Mouse (Mus musculus) frontal cortex, postnatal 25 days (tissue): ENCODE measurements around the gene Ank3.
"Not testable (repeated sequence)": the region's sequence is repeated elsewhere in the genome, so short reads cannot be mapped to it uniquely, and the experiment has no call there.

Experiments
- DNase-seq, 2 experiments: peaks; one replicate each; pipeline ENCODE4 v3.0.0; 2022; ENCODE audit warnings: low spot score in 2 of 2

The Ank3 gene

GRCm38 (mm10) chr10:69398763-69399590 lies at the start of gene Ank3:
TSS of gene Ank3 (plus strand) at chr10:69398773.
- DNase-seq = no peak

GRCm38 (mm10) chr10:69351071-69351841 lies 47.3 kb upstream of the Ank3 start:
- no peak for DNase-seq

GRCm38 (mm10) chr10:69351842-69352211 lies 46.7 kb upstream of the Ank3 start:
- no peak for DNase-seq

GRCm38 (mm10) chr10:69352212-69353085 lies 46.1 kb upstream of the Ank3 start, which contains the start of gene Cdk1:
TSS of gene Cdk1 (minus strand) at chr10:69352938.
- peak; percentile 83 to 90 for DNase-seq

- DNase-seq = not testable (repeated sequence)
Observed at GRCm38 (mm10) chr10:69353086-69353479, 45.5 kb upstream of the Ank3 start.

DNA sequence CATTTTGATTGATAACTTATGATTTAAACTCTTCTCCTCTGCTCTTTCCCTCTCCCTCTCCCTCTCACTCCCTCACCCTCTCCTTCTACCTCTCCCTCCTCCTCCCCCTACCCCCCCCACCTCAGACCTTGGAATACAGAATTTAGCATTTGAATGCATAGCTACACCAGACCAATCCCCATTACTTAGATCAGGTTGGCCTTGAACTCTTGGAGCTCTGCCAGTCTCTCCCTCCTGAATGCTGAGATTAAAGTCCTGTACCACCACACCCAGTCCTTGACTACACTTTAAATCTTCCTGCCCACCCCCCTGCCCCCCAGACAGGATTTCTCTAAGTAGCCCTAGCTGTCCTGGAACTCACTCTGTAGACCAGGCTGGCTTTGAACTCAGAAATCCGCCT lies 38.9 kb upstream of the Ank3 start:
- no peak for DNase-seq

DNA sequence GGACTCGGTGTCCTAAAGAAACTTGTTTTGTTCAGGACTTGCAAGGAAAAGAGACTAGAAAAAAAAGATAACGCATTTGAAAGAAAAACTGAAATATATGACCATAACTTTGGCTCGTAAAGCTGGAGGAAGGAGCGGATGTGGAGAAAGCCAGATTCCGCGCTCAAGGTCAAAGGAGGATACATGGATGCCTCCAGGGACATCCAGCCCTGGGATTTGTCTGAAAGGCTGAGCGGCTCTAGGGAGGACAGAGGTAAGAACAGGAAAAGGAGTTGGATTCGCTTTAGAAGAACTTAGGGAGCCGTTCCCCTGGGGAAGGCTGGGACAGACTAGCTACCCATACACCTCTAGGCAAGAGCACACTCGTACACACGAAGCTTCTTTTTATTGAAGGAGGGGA lies 32.4 kb upstream of the Ank3 start:
- no peak for DNase-seq

GRCm38 (mm10) chr10:69366877-69367387 lies 31.6 kb upstream of the Ank3 start:
- no peak for DNase-seq

- DNase-seq = no peak
Observed at GRCm38 (mm10) chr10:69369321-69369720, 29.3 kb upstream of the Ank3 start.

- DNase-seq = peak in 1 of 2 experiments; percentile 14
Observed at GRCm38 (mm10) chr10:69371441-69371840, 27.1 kb upstream of the Ank3 start.

- DNase-seq = no peak
Observed at GRCm38 (mm10) chr10:69372061-69372460, 26.5 kb upstream of the Ank3 start.

DNA sequence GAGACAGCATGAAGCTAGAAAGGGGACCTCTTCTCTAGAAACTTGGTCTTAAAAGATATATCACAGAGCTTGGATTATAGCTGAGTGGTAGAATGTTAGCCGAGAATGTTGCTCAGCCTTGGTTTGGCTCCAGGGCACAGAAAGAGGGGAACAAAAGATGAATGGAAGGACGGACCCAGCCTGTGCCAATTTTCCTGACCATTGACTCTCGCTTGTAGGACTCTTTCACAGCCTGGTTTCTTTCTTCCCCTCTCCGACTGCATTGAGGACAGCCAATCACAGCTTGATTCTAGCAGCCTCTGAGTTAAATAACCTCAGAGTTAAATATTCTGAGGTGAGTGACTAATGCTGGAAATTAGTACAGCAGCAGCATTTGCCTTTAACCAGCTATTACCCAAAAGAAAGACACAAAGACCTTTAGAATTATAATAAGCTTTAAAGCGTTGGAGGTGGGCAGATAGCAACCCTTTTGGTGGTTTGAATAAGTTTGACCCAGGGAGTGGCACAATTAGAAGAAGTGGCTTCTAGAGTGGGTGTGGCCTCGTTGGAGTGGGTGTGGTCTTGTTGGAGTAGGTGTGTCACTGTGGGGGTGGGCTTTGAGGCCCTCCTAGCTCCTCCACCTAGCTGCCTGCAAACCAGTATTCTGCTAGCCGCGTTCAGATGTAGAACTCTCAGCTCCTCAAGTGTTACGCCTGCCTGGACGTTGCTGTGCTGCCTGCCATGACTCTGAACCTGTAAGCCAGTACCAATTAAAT lies 24.6 kb upstream of the Ank3 start:
- DNase-seq = no peak

DNA sequence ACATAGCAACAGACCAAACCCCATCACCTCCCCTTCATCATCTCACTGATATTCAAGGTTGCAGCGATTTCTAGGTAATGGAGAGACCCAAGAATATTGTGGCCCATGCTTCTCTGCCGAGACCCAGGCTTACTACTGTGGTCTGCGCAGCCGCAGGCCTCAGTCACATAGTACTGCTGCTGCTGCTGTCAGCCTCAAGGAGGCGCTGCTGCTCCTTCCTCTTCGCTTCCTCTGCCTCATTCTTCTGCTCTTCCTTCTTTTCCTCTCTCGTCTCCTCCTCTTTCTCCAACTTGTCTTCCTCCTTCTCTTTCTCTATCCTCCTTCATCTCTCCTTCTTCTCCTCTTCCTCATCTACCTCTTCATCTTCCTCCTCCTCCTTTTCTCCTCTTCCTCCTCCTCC lies 23.4 kb upstream of the Ank3 start:
- no peak for DNase-seq

DNA sequence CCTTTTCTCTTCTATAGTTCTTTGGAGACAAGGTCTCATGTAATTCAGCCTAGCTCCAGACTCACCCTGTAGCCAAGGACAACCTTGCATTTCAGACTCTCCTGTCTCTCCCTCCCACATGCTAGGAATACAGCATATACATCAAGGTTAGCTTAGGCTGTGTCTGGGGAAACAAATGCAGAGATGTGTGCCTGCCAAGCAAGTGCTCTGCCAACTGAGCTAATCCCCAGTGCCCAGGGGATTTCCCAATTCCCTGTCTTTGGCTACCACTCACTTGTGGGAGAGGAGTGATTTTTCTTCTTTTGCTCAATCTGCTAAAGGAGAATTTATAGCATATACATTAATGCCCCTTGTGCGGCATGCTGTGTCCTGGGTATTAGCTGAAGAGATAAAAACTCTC lies 15.4 kb upstream of the Ank3 start:
- DNase-seq = no peak

DNA sequence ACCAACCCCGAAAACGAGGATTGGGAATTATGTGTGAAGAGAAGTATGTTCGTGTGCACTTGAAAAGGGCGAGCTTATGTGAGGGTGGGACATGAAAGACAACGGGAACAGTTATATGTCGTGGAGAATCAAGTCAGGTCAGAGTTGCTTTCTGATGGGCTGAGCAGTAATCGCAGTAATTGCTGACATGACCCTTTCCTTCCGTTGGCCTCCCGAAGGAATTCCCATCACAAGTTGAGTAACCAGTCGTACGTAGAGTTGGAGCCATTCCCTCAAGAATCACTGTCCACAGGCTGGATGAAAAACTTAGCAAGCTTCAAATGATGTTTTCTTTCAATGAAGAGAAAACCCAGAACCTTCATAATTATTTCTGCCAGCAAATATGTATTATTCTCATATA lies 13.9 kb upstream of the Ank3 start:
- no peak for DNase-seq

DNA sequence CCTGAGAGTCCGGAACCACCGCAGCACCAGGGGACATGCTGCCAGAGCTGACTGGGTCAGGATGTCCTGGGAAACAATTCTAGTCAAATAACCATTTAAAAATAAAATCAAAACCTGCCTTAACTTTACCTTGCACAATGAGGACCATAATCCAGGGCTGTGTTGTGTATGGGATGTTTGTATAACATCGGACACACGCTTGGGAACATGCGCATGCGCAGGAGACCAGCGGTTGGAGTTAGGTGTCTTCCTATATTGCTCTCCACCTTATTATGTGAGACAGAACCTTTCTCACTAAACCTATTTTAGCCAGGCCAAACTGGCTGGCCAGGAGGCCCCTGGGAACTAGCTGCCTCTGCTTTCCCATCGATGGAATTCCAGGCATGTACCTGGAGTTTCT lies 13.4 kb upstream of the Ank3 start:
- no peak for DNase-seq

DNA sequence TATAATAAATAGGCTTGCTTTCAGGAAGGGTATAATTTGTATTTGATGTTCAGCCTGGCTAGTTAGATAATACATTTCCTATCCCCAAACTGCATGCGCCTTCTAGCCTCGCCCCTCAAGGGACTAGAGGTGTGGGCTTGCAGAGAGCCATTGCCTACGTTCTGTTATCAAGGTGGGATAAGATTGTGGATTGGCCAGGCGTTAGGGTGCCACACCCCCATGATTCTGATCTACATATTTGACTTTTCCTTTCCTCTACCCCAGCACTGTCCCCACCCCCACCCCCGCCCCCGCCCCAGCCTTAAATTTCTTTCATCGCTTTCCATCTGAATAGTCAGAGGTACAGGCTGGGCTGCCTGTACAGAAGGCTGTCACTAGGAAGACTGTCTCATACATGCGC lies 11.8 kb upstream of the Ank3 start:
- no peak for DNase-seq

- no peak for DNase-seq
Observed at GRCm38 (mm10) chr10:69389511-69389910, 9.1 kb upstream of the Ank3 start.

DNA sequence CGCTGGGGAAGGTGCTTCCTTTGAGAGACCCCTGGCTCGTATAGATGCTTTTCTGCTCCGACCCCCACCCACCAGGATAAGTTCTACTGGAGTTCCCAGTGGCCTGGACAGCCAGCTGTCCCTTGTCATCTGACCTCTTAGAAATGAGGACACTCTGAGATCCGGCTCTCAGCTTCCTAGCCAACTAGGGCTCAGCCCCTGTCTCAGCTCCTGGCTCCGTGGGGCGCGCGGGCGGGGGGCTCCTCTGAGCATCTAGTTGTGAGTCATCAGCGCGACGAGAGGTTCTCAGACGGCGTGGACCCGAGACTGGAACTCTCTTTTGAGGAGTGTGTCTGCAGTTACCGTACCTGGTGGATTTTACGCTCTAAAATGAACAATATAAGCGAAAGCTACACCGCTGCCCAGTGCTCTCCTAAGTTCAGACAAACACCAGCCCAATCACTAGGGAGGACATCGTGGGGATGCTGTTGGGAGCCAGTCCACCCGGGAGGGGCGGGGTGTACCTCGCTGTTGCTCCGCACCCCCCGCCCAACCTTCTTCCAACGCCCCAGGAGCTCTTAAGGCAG lies 293 bp upstream of the Ank3 start:
- DNase-seq = no peak

DNA sequence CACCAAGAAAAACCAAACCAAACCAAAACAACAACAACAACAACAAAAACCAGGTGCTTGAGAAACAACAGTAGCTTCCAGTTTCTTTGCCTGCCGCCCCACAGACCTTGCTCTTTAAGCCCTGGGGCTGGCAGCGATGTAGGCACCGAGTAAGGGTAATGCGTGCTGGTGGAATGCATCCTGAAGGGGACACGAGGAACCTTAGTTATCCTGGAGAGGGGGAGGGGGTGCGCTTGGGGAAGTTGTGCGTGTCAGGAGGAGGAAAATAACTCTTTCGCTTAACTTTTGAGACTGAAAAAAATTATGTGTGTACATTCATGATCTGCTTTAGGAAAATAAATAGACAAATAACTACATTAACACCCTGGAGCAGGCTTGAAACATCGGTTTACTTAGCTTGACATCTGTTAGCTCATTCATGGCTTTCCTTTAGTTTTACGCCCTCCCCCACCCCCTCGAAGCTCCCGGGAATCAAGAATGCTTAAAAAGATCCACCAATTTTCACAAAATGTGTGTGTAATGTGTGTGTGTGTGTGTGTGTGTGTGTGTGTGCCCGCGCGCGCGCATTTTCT lies 1.3 kb downstream of the Ank3 start:
- DNase-seq = no peak
